Mouse (Mus musculus) cerebellum, postnatal 4 days (tissue): Measurements from ENCODE around the gene Mta1.
A peak's percentile ranks its signal among the peaks of the same experiment; 100 is the strongest.

Experiments
- DNase-seq, 2 experiments: peaks; one replicate each; pipeline ENCODE4 v3.0.0; 2022; ENCODE audit warnings: low spot score in 2 of 2, mixed read lengths in 1 of 2

Mta1 gene

GRCm38 (mm10) chr12:113185442-113186291 lies 87.6 kb downstream of the Mta1 start, which contains the start of gene Tmem121:
TSS of gene Tmem121 (plus strand) at chr12:113185930.
- DNase-seq: peak in 1 of 2 experiments; percentile 64

- DNase-seq: no peak
Observed at GRCm38 (mm10) chr12:113186326-113187010, 88.4 kb downstream of the Mta1 start.
